Comparison of ENCODE assay signal across 18 mouse cellular contexts in the genomic region with DNA sequence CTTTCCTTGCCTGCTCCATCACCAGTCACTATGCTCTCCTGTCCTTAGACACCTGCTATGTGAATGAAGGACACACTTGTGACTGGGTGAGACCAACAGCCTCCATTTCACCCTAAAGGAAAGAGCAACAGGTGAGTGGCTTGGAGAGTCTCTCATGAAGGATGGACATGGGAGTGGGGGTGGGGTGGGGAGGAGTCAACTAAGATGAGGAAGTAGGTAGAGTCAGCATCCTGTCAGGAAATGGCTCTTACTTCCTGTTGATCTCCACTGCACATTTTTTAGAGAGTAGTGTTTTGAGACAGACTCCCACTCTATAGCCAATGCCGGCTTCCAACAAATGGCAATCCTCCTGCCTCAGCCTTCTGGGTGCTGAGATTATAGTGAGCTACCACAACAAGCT. TPM values are rescaled to one million over a fixed set of nuclear protein-coding genes. Genes with fewer than 3 reads are reported as not detected.
DNase-seq lines count a peak whose midpoint lies in the region; ATAC-seq and TF ChIP-seq lines count a peak whose summit lies in the region.
"Had no signal": no experiment of that assay in that cellular context is flagged by ENCODE, and none has a peak within 500 bp of the region (broad histone marks: within the 10 kb centered on the region; RNA-seq: fewer than 3 reads in every experiment).

No protein-coding gene starts in this region.

- DNase-seq in lung, postnatal 14 days = peak; percentile 19
- no peak for DNase-seq in lung, adult 2 months
- peak; percentile 28 for DNase-seq in thymus, postnatal 14 days
- DNase-seq in stomach, postnatal 0 days (ENCODE audit: low spot score) = no peak
- DNase-seq in layer of hippocampus, adult 9-11 months = no peak
- no peak for DNase-seq in urinary bladder, adult 2 months (ENCODE audit: low spot score)
- DNase-seq: kidney, adult 11 months; left cerebral cortex, postnatal 4 days; lung, embryonic 14.5 days had no signal

- no peak overlapping the region for H3K4me2 ChIP-seq in stomach, postnatal 0 days (replicated peaks; ENCODE audit: low read depth)
- H3K4me2 ChIP-seq: lung, embryonic 14.5 days had no signal

- H3K9me3 ChIP-seq in stomach, postnatal 0 days (ENCODE audit: control insufficient read depth, low read length) = no peaks in the 10 kb centered on the region

- TF ChIP-seq CTCF in lung, adult 2 months (IDR thresholded peaks at IDR 0.05; ENCODE audit: insufficient read depth, low read length) = no peak
- no peak for TF ChIP-seq CTCF in bone marrow macrophage, adult 2 months (IDR thresholded peaks at IDR 0.05; ENCODE audit: low read depth, low read length)
- TF ChIP-seq CTCF in stomach, postnatal 0 days (IDR thresholded peaks at IDR 0.05; ENCODE audit: low read depth) = no peak

- ATAC-seq in megakaryocyte, adult 5-6 weeks (ENCODE audit: poor library complexity, severe bottlenecking) = peak; percentile 98
- ATAC-seq in stomach, postnatal 0 days (ENCODE audit: low FRiP score, low TSS enrichment) = no peak
- ATAC-seq: midbrain, embryonic 16.5 days had no signal

- H3K9ac ChIP-seq in stomach, postnatal 0 days (ENCODE audit: low read length) = no peak overlapping the region
- H3K9ac ChIP-seq: lung, embryonic 14.5 days had no signal

- H3K27ac ChIP-seq in bone marrow macrophage, adult 2 months (ENCODE audit: insufficient read depth, low read depth, low read length) = peak overlapping the region; percentile 76
- no peak overlapping the region for H3K27ac ChIP-seq in stomach, postnatal 0 days (replicated peaks)

- TF ChIP-seq EP300 in stomach, postnatal 0 days (optimal IDR thresholded peaks at IDR 0.05) = no peak

- peaks cover 6% of the 10 kb centered on the region; the same call in 1 of the 2 replicates for H3K4me1 ChIP-seq in lung, adult 2 months (ENCODE audit: control insufficient read depth, insufficient read depth, low read length)
- H3K4me1 ChIP-seq in bone marrow macrophage, adult 2 months (ENCODE audit: control insufficient read depth, insufficient read depth, low read length) = peaks cover 19% of the 10 kb centered on the region
- no peaks in the 10 kb centered on the region for H3K4me1 ChIP-seq in stomach, postnatal 0 days (replicated peaks; ENCODE audit: control insufficient read depth, insufficient read depth)

- no peaks in the 10 kb centered on the region for H3K27me3 ChIP-seq in stomach, postnatal 0 days (ENCODE audit: control insufficient read depth, insufficient read depth, low read length)

- TF ChIP-seq POLR2A in lung, adult 2 months (IDR thresholded peaks at IDR 0.05; ENCODE audit: borderline replicate concordance, extremely low read depth, low read depth, low read length) = no peak
- no peak for TF ChIP-seq POLR2A in bone marrow macrophage, adult 2 months (IDR thresholded peaks at IDR 0.05; ENCODE audit: borderline replicate concordance, low read depth, low read length)

- 43% methylated on average over 1 of the region's 1 CpGs for WGBS in lung, adult 2 months
- WGBS in stomach, postnatal 0 days = 88% methylated on average over 1 of the region's 1 CpGs

- no peak overlapping the region for H3K4me3 ChIP-seq in lung, adult 2 months (replicated peaks; ENCODE audit: extremely low read depth, low read depth, low read length)
- H3K4me3 ChIP-seq in bone marrow macrophage, adult 2 months (ENCODE audit: insufficient read depth, low read length) = no peak overlapping the region
- no peak overlapping the region for H3K4me3 ChIP-seq in stomach, postnatal 0 days (ENCODE audit: low read depth, low read length)
- H3K4me3 ChIP-seq: erythroblast, embryonic 14.5 days had no signal

- H3K36me3 ChIP-seq in stomach, postnatal 0 days (ENCODE audit: control insufficient read depth, insufficient read depth, low read length) = no peaks in the 10 kb centered on the region

RNA-seq across cellular contexts. Expression of a gene that starts 0.3 kb away (rescaled TPM):
- polyA plus RNA-seq in lung, adult 2 months (2012; rRNA removed) = 0.37 and 0.78 TPM in 2 replicates
- 0.41 and 0.71 TPM in 2 replicates for polyA plus RNA-seq in bone marrow macrophage, adult 2 months (2012; ENCODE audit: insufficient read depth, insufficient read length, missing spikeins)
- total RNA-seq in megakaryocyte, adult 5-6 weeks (2015) = 0.09 TPM in 1 of 2 replicates, not detected in the other
- 0.33 TPM in 1 of 2 replicates, not detected in the other for total RNA-seq in megakaryocyte, adult 5-6 weeks (2017)
- polyA plus RNA-seq in stomach, postnatal 0 days (2015; fragmentation: Nextera tagmentation; extraction: Ambion mirVana) = 0.13 and 0.16 TPM in 2 replicates
- polyA plus RNA-seq in urinary bladder, adult 2 months (2012; rRNA removed) = 0.28 and 0.40 TPM in 2 replicates
- polyA plus RNA-seq: cortical plate, adult 2 months; erythroblast, embryonic 14.5 days had no signal

RNA-seq across cellular contexts. Expression of a gene that starts 22.0 kb away (rescaled TPM):
- 0.06 and 0.07 TPM in 2 replicates for polyA plus RNA-seq in lung, adult 2 months (2012; rRNA removed)
- polyA plus RNA-seq in bone marrow macrophage, adult 2 months (2012; ENCODE audit: insufficient read depth, insufficient read length, missing spikeins) = not detected in 2 replicates
- total RNA-seq in megakaryocyte, adult 5-6 weeks (2015) = not detected in 2 replicates
- not detected in 2 replicates for total RNA-seq in megakaryocyte, adult 5-6 weeks (2017)
- polyA plus RNA-seq in stomach, postnatal 0 days (2015; fragmentation: Nextera tagmentation; extraction: Ambion mirVana) = 0.04 TPM in 1 of 2 replicates, not detected in the other
- not detected in 2 replicates for polyA plus RNA-seq in urinary bladder, adult 2 months (2012; rRNA removed)
- total RNA-seq: gastrocnemius, adult 18-20 months; layer of hippocampus, adult 18-20 months; left cerebral cortex, postnatal 4 days had no signal
- polyA plus RNA-seq: cortical plate, adult 2 months; erythroblast, embryonic 14.5 days; lung, embryonic 14.5 days; midbrain, embryonic 16.5 days had no signal

RNA-seq across cellular contexts. Expression of a gene that starts 29.5 kb away (rescaled TPM):
- polyA plus RNA-seq in lung, adult 2 months (2012; rRNA removed) = 0.63 and 1.2 TPM in 2 replicates
- 0.31 TPM in 1 of 2 replicates, not detected in the other for polyA plus RNA-seq in bone marrow macrophage, adult 2 months (2012; ENCODE audit: insufficient read depth, insufficient read length, missing spikeins)
- total RNA-seq in megakaryocyte, adult 5-6 weeks (2015) = 0.07 and 0.25 TPM in 2 replicates
- not detected in 2 replicates for total RNA-seq in megakaryocyte, adult 5-6 weeks (2017)
- not detected in 2 replicates for polyA plus RNA-seq in stomach, postnatal 0 days (2015; fragmentation: Nextera tagmentation; extraction: Ambion mirVana)
- polyA plus RNA-seq in urinary bladder, adult 2 months (2012; rRNA removed) = 0.09 and 0.18 TPM in 2 replicates
- total RNA-seq: gastrocnemius, adult 18-20 months; layer of hippocampus, adult 18-20 months; left cerebral cortex, postnatal 4 days had no signal
- polyA plus RNA-seq: cortical plate, adult 2 months; erythroblast, embryonic 14.5 days; lung, embryonic 14.5 days; testis, adult 2 months had no signal

RNA-seq across cellular contexts. Expression of a gene that starts 43.7 kb away (rescaled TPM):
- polyA plus RNA-seq in lung, adult 2 months (2012; rRNA removed) = 0.49 and 0.75 TPM in 2 replicates
- 0.95 TPM in 1 of 2 replicates, not detected in the other for polyA plus RNA-seq in bone marrow macrophage, adult 2 months (2012; ENCODE audit: insufficient read depth, insufficient read length, missing spikeins)
- not detected in 2 replicates for total RNA-seq in megakaryocyte, adult 5-6 weeks (2015)
- 0.29 and 3.8 TPM in 2 replicates for total RNA-seq in megakaryocyte, adult 5-6 weeks (2017)
- polyA plus RNA-seq in stomach, postnatal 0 days (2015; fragmentation: Nextera tagmentation; extraction: Ambion mirVana) = 0.59 and 0.86 TPM in 2 replicates
- polyA plus RNA-seq in urinary bladder, adult 2 months (2012; rRNA removed) = 1.2 and 1.6 TPM in 2 replicates
- total RNA-seq: gastrocnemius, adult 18-20 months had no signal
- polyA plus RNA-seq: erythroblast, embryonic 14.5 days; heart, embryonic 16.5 days had no signal

RNA-seq across cellular contexts. Expression of a gene that starts 49.3 kb away (rescaled TPM):
- 256 and 285 TPM in 2 replicates for polyA plus RNA-seq in lung, adult 2 months (2012; rRNA removed)
- 1,267 and 1,387 TPM in 2 replicates for polyA plus RNA-seq in bone marrow macrophage, adult 2 months (2012; ENCODE audit: insufficient read depth, insufficient read length, missing spikeins)
- 35.4 and 38.0 TPM in 2 replicates for total RNA-seq in megakaryocyte, adult 5-6 weeks (2015)
- total RNA-seq in megakaryocyte, adult 5-6 weeks (2017) = 72.9 and 114 TPM in 2 replicates
- polyA plus RNA-seq in stomach, postnatal 0 days (2015; fragmentation: Nextera tagmentation; extraction: Ambion mirVana) = 5.6 and 6.7 TPM in 2 replicates
- polyA plus RNA-seq in urinary bladder, adult 2 months (2012; rRNA removed) = 248 and 252 TPM in 2 replicates
- polyA plus RNA-seq: erythroblast, embryonic 14.5 days had no signal

Comparison
In these comparisons a context has a peak if more than half of its experiments do, and no peak if none do; other contexts are left out.
1. DNase-seq: peak in lung, postnatal 14 days (single experiment) and thymus, postnatal 14 days (single experiment); none in lung, adult 2 months (single experiment), stomach, postnatal 0 days (single experiment), layer of hippocampus, adult 9-11 months (single experiment) and urinary bladder, adult 2 months (single experiment).